Mouse (Mus musculus): ENCODE results near the gene Dnajc16.

- TF ChIP-seq POLR2A (IDR thresholded peaks at IDR 0.05; ENCODE audit: insufficient read depth, low read length) (no peak), CTCF (IDR thresholded peaks at IDR 0.05; ENCODE audit: low read depth, low read length) (no peak), EP300 (IDR thresholded peaks at IDR 0.05; ENCODE audit: insufficient read depth, low read depth, low read length) (no peak)
Observed at GRCm38 (mm10) chr4:141724594-141724993, 66.1 kb downstream of the Dnajc16 start.

Data from ES-Bruce4 (cell line).